Mouse (Mus musculus): ENCODE data around the gene Plekhg6. TPM values are rescaled to one million over a fixed set of nuclear protein-coding genes. Genes with fewer than 3 reads are reported as not detected.

The Plekhg6 gene
- polyA plus RNA-seq, 1 experiment from 2014 or later: 0.08 TPM

- 48% methylated on average over 9 of the region's 9 CpGs for WGBS
- Histone ChIP-seq H3K4me1 (ENCODE audit: control insufficient read depth, insufficient read depth, low read length) (peaks cover 16% of the 10 kb centered on the region), H3K4me3 (replicated peaks; ENCODE audit: low read depth, low read length) (no peak overlapping the region), H3K9ac (replicated peaks; ENCODE audit: low read length) (no peak overlapping the region), H3K4me2 (ENCODE audit: low read length) (no peak overlapping the region; the same call in 1 of the 2 replicates), H3K27me3 (ENCODE audit: control insufficient read depth, insufficient read depth, low read length) (peaks cover 38% of the 10 kb centered on the region), H3K9me3 (ENCODE audit: control insufficient read depth, low read length) (no peaks in the 10 kb centered on the region), H3K27ac (replicated peaks; ENCODE audit: low read depth, low read length) (no peak overlapping the region), H3K36me3 (ENCODE audit: control insufficient read depth, insufficient read depth, low read length) (no peaks in the 10 kb centered on the region)
- ATAC-seq (ENCODE audit: low FRiP score, low TSS enrichment) (no peak), DNase-seq (no peak)
These were observed 19.7 kb downstream of the Plekhg6 start for GRCm38 (mm10) chr6:125360846-125361245.

GRCm38 (mm10) chr6:125359999-125360398 is 20.6 kb downstream of the Plekhg6 start:
- H3K4me2 ChIP-seq (ENCODE audit: low read length): no peak overlapping the region
- WGBS: 63% methylated on average over 9 of the region's 9 CpGs
- H3K36me3 ChIP-seq (ENCODE audit: control insufficient read depth, insufficient read depth, low read length): no peaks in the 10 kb centered on the region
- DNase-seq (no peak), ATAC-seq (ENCODE audit: low FRiP score, low TSS enrichment) (no peak)
- peaks cover 38% of the 10 kb centered on the region for H3K27me3 ChIP-seq (ENCODE audit: control insufficient read depth, insufficient read depth, low read length)
- H3K4me3 ChIP-seq (replicated peaks; ENCODE audit: low read depth, low read length): no peak overlapping the region
- no peak overlapping the region for H3K27ac ChIP-seq (replicated peaks; ENCODE audit: low read depth, low read length)
- peaks cover 23% of the 10 kb centered on the region for H3K4me1 ChIP-seq (ENCODE audit: control insufficient read depth, insufficient read depth, low read length)
- no peaks in the 10 kb centered on the region for H3K9me3 ChIP-seq (ENCODE audit: control insufficient read depth, low read length)
- no peak overlapping the region for H3K9ac ChIP-seq (replicated peaks; ENCODE audit: low read length)

GRCm38 (mm10) chr6:125357334-125357733 is 23.3 kb downstream of the Plekhg6 start:
- WGBS: 94% methylated on average over 15 of the region's 15 CpGs

DNA sequence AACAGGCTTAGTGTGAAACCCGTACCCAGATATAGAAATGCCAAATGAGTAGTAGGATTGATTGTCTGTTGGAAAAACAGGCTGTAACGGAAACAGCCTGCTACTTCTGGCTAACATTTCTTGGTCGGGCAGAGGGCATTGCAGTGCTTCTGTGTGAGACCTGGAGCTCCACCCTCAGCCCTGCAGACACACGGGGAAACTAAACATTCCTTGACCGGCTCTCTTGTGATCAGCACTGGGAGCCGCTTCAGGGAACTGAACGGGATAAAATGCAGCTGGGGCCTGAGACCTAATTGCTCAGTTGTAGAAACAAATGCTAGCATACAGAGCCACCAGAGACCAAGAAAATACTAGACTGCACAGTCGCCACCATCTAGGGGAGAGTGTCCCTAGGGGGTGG is 24.3 kb downstream of the Plekhg6 start:
- no peak for ATAC-seq (ENCODE audit: low FRiP score, low TSS enrichment)
- Histone ChIP-seq H3K9me3 (ENCODE audit: control insufficient read depth, low read length) (no peaks in the 10 kb centered on the region), H3K4me2 (ENCODE audit: low read length) (no peak overlapping the region), H3K9ac (replicated peaks; ENCODE audit: low read length) (no peak overlapping the region), H3K4me1 (ENCODE audit: control insufficient read depth, insufficient read depth, low read length) (peaks cover 15% of the 10 kb centered on the region), H3K27me3 (ENCODE audit: control insufficient read depth, insufficient read depth, low read length) (peaks cover 9% of the 10 kb centered on the region), H3K27ac (replicated peaks; ENCODE audit: low read depth, low read length) (no peak overlapping the region), H3K36me3 (ENCODE audit: control insufficient read depth, insufficient read depth, low read length) (no peaks in the 10 kb centered on the region), H3K4me3 (replicated peaks; ENCODE audit: low read depth, low read length) (no peak overlapping the region)
- no peak for DNase-seq
- 54% methylated on average over 8 of the region's 8 CpGs for WGBS

More at GRCm38 (mm10) chr6:125357334-125357733, 23.3 kb downstream of the Plekhg6 start:
- H3K9ac ChIP-seq (replicated peaks; ENCODE audit: low read length): no peak overlapping the region
- H3K36me3 ChIP-seq (ENCODE audit: control insufficient read depth, insufficient read depth, low read length): no peaks in the 10 kb centered on the region
- no peaks in the 10 kb centered on the region for H3K9me3 ChIP-seq (ENCODE audit: control insufficient read depth, low read length)
- peaks cover 15% of the 10 kb centered on the region for H3K27me3 ChIP-seq (ENCODE audit: control insufficient read depth, insufficient read depth, low read length)
- no peak for DNase-seq
- no peak overlapping the region for H3K4me2 ChIP-seq (ENCODE audit: low read length)
- no peak overlapping the region for H3K4me3 ChIP-seq (replicated peaks; ENCODE audit: low read depth, low read length)
- no peak overlapping the region for H3K27ac ChIP-seq (replicated peaks; ENCODE audit: low read depth, low read length)
- H3K4me1 ChIP-seq (ENCODE audit: control insufficient read depth, insufficient read depth, low read length): peaks cover 19% of the 10 kb centered on the region
- ATAC-seq (ENCODE audit: low FRiP score, low TSS enrichment): no peak

DNA sequence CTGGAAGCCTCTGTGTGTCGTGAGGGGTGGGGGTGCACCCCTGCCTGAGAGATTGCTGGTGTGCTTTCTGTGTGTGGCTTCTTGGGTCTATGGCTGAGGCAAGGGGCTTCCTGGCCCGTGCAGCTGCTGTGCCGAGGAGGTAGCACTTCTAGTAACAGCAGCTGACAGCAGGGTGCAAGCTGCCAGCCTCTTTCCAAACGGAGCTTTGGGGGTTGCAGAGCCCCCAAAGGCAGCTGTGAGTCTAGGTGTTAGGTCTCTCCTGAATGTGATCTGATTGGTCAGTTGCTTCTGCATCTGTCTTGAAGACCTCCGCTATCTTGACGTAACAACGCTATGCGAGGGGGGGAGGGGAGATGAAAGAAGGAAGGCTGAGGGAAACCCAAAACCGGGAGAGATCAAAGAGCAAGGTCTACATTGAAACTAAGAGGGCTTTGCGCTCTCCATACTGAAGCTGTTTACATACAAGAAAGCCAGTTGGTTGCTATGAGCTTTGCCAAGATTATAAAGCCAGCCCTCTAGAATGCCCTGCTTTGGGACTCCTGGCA is 25.3 kb downstream of the Plekhg6 start:
- Histone ChIP-seq H3K4me3 (replicated peaks; ENCODE audit: low read depth, low read length) (no peak overlapping the region), H3K27ac (replicated peaks; ENCODE audit: low read depth, low read length) (no peak overlapping the region), H3K9me3 (ENCODE audit: control insufficient read depth, low read length) (no peaks in the 10 kb centered on the region), H3K27me3 (ENCODE audit: control insufficient read depth, insufficient read depth, low read length) (no peaks in the 10 kb centered on the region), H3K9ac (replicated peaks; ENCODE audit: low read length) (no peak overlapping the region), H3K36me3 (ENCODE audit: control insufficient read depth, insufficient read depth, low read length) (no peaks in the 10 kb centered on the region), H3K4me2 (ENCODE audit: low read length) (0 out of 2 replicates have a peak overlapping the region, but pooled peaks have one; percentile 16), H3K4me1 (ENCODE audit: control insufficient read depth, insufficient read depth, low read length) (peaks cover 13% of the 10 kb centered on the region)
- ATAC-seq (ENCODE audit: low FRiP score, low TSS enrichment): no peak; the same call in 1 of the 2 replicates
- peak; percentile 46 for DNase-seq
- 6% methylated on average over 10 of the region's 10 CpGs for WGBS

GRCm38 (mm10) chr6:125354352-125355151 is 26.0 kb downstream of the Plekhg6 start:
- Histone ChIP-seq H3K27me3 (ENCODE audit: control insufficient read depth, insufficient read depth, low read length) (no peaks in the 10 kb centered on the region), H3K4me1 (ENCODE audit: control insufficient read depth, insufficient read depth, low read length) (peaks cover 19% of the 10 kb centered on the region), H3K27ac (replicated peaks; ENCODE audit: low read depth, low read length) (no peak overlapping the region), H3K9me3 (ENCODE audit: control insufficient read depth, low read length) (no peaks in the 10 kb centered on the region), H3K36me3 (ENCODE audit: control insufficient read depth, insufficient read depth, low read length) (no peaks in the 10 kb centered on the region), H3K4me2 (ENCODE audit: low read length) (no peak overlapping the region), H3K9ac (replicated peaks; ENCODE audit: low read length) (no peak overlapping the region), H3K4me3 (replicated peaks; ENCODE audit: low read depth, low read length) (no peak overlapping the region)
- DNase-seq (no peak), ATAC-seq (ENCODE audit: low FRiP score, low TSS enrichment) (no peak)
- WGBS: 13% methylated on average over 14 of the region's 14 CpGs

DNA sequence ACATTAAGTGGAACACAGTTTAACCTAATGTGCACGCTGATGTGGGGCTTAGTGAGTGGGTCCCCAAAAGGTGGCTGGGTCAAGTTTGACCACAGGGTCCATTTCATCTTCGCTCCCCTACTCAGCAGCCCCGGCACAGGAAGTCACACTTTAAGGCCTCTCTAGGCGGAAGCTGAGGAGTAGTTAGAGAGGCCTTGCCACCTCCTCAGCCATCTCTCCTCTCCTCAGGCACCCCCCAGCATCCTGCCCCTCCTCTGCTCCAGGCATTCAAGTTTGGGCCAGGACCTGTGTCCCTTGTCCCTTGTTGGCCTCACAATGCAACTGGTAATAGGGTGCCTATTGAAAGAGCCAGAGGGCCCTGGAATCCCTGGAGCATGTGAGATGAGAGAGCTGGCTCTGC is 26.9 kb downstream of the Plekhg6 start:
- no peak for DNase-seq
- 89% methylated on average over 4 of the region's 4 CpGs for WGBS

DNA sequence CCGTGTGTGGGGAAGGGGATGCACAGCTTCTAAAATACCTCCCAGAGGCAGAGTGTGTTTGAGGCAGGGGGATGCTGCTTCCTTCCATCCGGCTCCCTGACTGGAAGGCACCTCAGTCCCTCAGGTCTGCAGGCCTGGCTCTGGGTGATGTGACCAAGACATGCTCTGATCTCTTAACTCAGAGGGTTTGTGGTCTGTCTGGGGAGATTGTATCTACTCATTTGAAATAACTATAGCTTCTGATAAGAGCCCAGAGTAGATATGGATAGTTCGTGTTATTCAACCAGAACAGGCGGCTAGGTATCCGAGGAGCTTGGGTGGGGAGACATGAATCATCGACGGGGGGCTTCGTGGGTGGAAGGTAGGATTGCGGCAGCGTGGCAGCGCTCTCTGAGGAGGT is 27.4 kb downstream of the Plekhg6 start:
- Histone ChIP-seq H3K27me3 (ENCODE audit: control insufficient read depth, insufficient read depth, low read length) (0 out of 2 replicates have a peak, but pooled peaks cover 5% of the 10 kb centered on the region), H3K27ac (replicated peaks; ENCODE audit: low read depth, low read length) (no peak overlapping the region), H3K9me3 (ENCODE audit: control insufficient read depth, low read length) (no peaks in the 10 kb centered on the region), H3K4me1 (ENCODE audit: control insufficient read depth, insufficient read depth, low read length) (peaks cover 26% of the 10 kb centered on the region), H3K4me3 (replicated peaks; ENCODE audit: low read depth, low read length) (no peak overlapping the region), H3K9ac (replicated peaks; ENCODE audit: low read length) (no peak overlapping the region), H3K4me2 (ENCODE audit: low read length) (no peak overlapping the region), H3K36me3 (ENCODE audit: control insufficient read depth, insufficient read depth, low read length) (no peaks in the 10 kb centered on the region)
- no peak for ATAC-seq (ENCODE audit: low FRiP score, low TSS enrichment)
- DNase-seq: no peak
- WGBS: 84% methylated on average over 11 of the region's 11 CpGs

More for the DNA sequence above, 26.9 kb downstream of the Plekhg6 start:
- Histone ChIP-seq H3K4me3 (replicated peaks; ENCODE audit: low read depth, low read length) (no peak overlapping the region), H3K27ac (replicated peaks; ENCODE audit: low read depth, low read length) (no peak overlapping the region), H3K9ac (replicated peaks; ENCODE audit: low read length) (no peak overlapping the region), H3K36me3 (ENCODE audit: control insufficient read depth, insufficient read depth, low read length) (no peaks in the 10 kb centered on the region), H3K4me2 (ENCODE audit: low read length) (no peak overlapping the region), H3K9me3 (ENCODE audit: control insufficient read depth, low read length) (no peaks in the 10 kb centered on the region), H3K27me3 (ENCODE audit: control insufficient read depth, insufficient read depth, low read length) (0 out of 2 replicates have a peak, but pooled peaks cover 1% of the 10 kb centered on the region), H3K4me1 (ENCODE audit: control insufficient read depth, insufficient read depth, low read length) (peaks cover 26% of the 10 kb centered on the region)
- ATAC-seq (ENCODE audit: low FRiP score, low TSS enrichment): no peak

DNA sequence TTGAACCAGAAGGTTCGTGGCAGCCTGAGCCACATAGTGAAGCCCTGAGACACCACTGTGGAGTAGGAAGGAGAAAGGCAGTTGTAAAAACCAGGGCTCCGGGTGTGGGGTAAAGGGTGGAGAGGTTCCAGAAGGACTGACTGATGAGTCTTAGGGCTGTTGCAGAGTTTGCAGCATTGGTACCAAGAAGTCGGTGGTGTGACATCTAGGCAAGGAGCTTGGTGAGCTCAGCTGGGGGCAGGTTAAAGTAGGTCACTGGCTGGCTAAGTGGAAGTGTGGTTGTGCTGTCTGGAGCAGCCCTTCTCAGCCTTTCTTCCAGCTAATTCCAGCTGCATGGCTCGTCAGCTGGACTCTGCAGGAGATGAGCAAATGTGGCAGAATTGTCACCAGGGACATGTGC is 27.8 kb downstream of the Plekhg6 start:
- WGBS: 59% methylated on average over 4 of the region's 4 CpGs
- no peak overlapping the region for H3K4me2 ChIP-seq (ENCODE audit: low read length)
- no peak overlapping the region for H3K4me3 ChIP-seq (replicated peaks; ENCODE audit: low read depth, low read length)
- H3K27me3 ChIP-seq (ENCODE audit: control insufficient read depth, insufficient read depth, low read length): 0 out of 2 replicates have a peak, but pooled peaks cover 6% of the 10 kb centered on the region
- peaks cover 26% of the 10 kb centered on the region for H3K4me1 ChIP-seq (ENCODE audit: control insufficient read depth, insufficient read depth, low read length)
- no peaks in the 10 kb centered on the region for H3K36me3 ChIP-seq (ENCODE audit: control insufficient read depth, insufficient read depth, low read length)
- ATAC-seq (ENCODE audit: low FRiP score, low TSS enrichment): no peak
- no peak overlapping the region for H3K27ac ChIP-seq (replicated peaks; ENCODE audit: low read depth, low read length)
- no peak overlapping the region for H3K9ac ChIP-seq (replicated peaks; ENCODE audit: low read length)
- DNase-seq: no peak
- H3K9me3 ChIP-seq (ENCODE audit: control insufficient read depth, low read length): no peaks in the 10 kb centered on the region

All from midbrain, embryonic 14.5 days (tissue).